ENCODE assay signal across 18 mouse cellular contexts in the genomic region with DNA sequence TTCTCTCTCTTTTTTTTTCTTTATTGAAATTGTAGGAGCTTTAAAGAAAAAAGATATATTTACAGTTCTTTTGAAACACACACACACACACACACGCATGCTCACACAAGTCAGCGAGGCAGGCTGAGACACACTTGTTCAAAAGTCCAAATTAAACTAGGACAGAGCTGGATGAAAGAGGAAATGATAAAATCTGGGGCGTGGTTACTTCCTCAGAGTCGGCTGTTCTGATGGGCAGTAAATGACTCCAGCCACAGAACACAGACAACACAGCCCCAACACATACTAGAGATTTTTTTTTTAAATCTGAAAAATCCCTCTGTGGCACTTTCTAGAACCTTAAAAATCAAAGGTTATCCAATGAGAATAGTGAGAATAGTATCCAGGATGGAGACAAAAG. TPM values are rescaled to one million over a fixed set of nuclear protein-coding genes. Genes with fewer than 3 reads are reported as not detected.
DNase-seq lines count a peak whose midpoint lies in the region; ATAC-seq lines count a peak whose summit lies in the region.
"Had no signal": no experiment of that assay in that cellular context is flagged by ENCODE, and none has a peak within 500 bp of the region (broad histone marks: within the 10 kb centered on the region; RNA-seq: fewer than 3 reads in every experiment).

No protein-coding gene starts in this region.

- ATAC-seq in common myeloid progenitor, adult 5-6 weeks (replicated peaks; ENCODE audit: low read depth, poor library complexity, severe bottlenecking), result peak; percentile 20; the same call in 1 of the 2 replicates
- 0 out of 2 replicates have a peak, but pooled peaks have one; percentile 23 for ATAC-seq in megakaryocyte progenitor cell, adult 5-6 weeks (replicated peaks; ENCODE audit: poor library complexity)
- ATAC-seq: CD4-positive, CD25-positive, alpha-beta regulatory T cell, adult 4 months; forebrain, embryonic 14.5 days; inflammation-experienced regulatory T-cells, adult 6 months had no signal

- DNase-seq in lung, postnatal 10 days, result peak; percentile 13
- DNase-seq in lung, postnatal 14 days, result no peak
- peak; percentile 16 for DNase-seq in A20 (ENCODE audit: low read depth, low spot score)
- DNase-seq in retina, embryonic 14.5 days (ENCODE audit: low spot score), result no peak
- DNase-seq in thymus, postnatal 14 days, result no peak
- DNase-seq: adrenal gland, postnatal 14 days; B cell, adult 2 months; cerebellum, adult 18-20 months; cerebellum, adult 9-11 months; cerebellum, postnatal 36 days; gastrocnemius, adult 2 months; gastrocnemius, postnatal 25 days had no signal

RNA-seq across cellular contexts. Expression of a gene that starts 26.2 kb away (rescaled TPM):
- 0.78 and 2.8 TPM in 2 replicates for total RNA-seq in common myeloid progenitor, adult 5-6 weeks (2017)
- total RNA-seq in megakaryocyte progenitor cell, adult 5-6 weeks (2015), result 3.3 TPM in 2 replicates
- total RNA-seq in megakaryocyte progenitor cell, adult 5-6 weeks (2017), result 4.2 and 4.4 TPM in 2 replicates
- total RNA-seq: G1E had no signal

RNA-seq across cellular contexts. Expression of a gene that starts 42.6 kb away (rescaled TPM):
- total RNA-seq in common myeloid progenitor, adult 5-6 weeks (2017), result 12.3 and 19.0 TPM in 2 replicates
- 16.2 and 16.3 TPM in 2 replicates for total RNA-seq in megakaryocyte progenitor cell, adult 5-6 weeks (2015)
- total RNA-seq in megakaryocyte progenitor cell, adult 5-6 weeks (2017), result 9.3 and 13.3 TPM in 2 replicates

Comparison
In these comparisons a context has a peak if more than half of its experiments do, and no peak if none do; other contexts are left out.
1. DNase-seq: peak in lung, postnatal 10 days (single experiment) and A20 (single experiment); none in lung, postnatal 14 days (single experiment), retina, embryonic 14.5 days (single experiment) and thymus, postnatal 14 days (single experiment).